Mouse (Mus musculus) forebrain, postnatal 0 days (tissue): ENCODE measurements around the gene Lrrc1. TPM values are rescaled to one million over a fixed set of nuclear protein-coding genes. Genes with fewer than 3 reads are reported as not detected.
A peak's percentile ranks its signal among the peaks of the same experiment; 100 is the strongest.

ENCODE experiments used
- ATAC-seq: fragments of 200-750 bp; cut with Nextera tagmentation; 2 replicates; pipeline ENCODE4 v1.8.0; 2017; ENCODE audit warnings: mild to moderate bottlenecking, moderate library complexity
- DNase-seq: peaks from one replicate; pipeline ENCODE4 v3.0.0-alpha.2; 2015
- H3K27ac ChIP-seq: fragments of 300-500 bp; sonication (generic); 2 replicates; pipeline ENCODE4 v1.5.1; 2014; ENCODE audit warnings: low read depth, mild to moderate bottlenecking, antibody characterized with exemption, low read length, moderate library complexity, mixed read lengths
- H3K27me3 ChIP-seq: fragments of 300-500 bp; sonication (generic); 2 replicates; pipeline ENCODE4 v1.6.1; 2014; ENCODE audit warnings: mild to moderate bottlenecking, low read length, mixed read lengths; ENCODE audit not compliant: insufficient read depth
- H3K36me3 ChIP-seq: fragments of 300-500 bp; sonication (generic); 2 replicates; pipeline ENCODE4 v1.6.1; 2014; ENCODE audit warnings: mild to moderate bottlenecking, moderate library complexity; ENCODE audit not compliant: insufficient read depth
- H3K4me1 ChIP-seq: fragments of 300-500 bp; sonication (generic); 2 replicates; pipeline ENCODE4 v1.6.1; 2014; ENCODE audit warnings: antibody characterized with exemption; ENCODE audit not compliant: insufficient read depth
- H3K4me2 ChIP-seq: fragments of 300-500 bp; sonication (generic); 2 replicates; pipeline ENCODE4 v1.6.1; 2014; ENCODE audit warnings: low read depth, mild to moderate bottlenecking, moderate library complexity
- H3K4me3 ChIP-seq: fragments of 300-500 bp; sonication (generic); 2 replicates; pipeline ENCODE4 v1.5.1; 2014; ENCODE audit warnings: low read depth, low read length, mixed read lengths
- H3K9ac ChIP-seq: fragments of 300-500 bp; sonication (generic); 2 replicates; pipeline ENCODE4 v1.6.1; 2014; ENCODE audit warnings: mild to moderate bottlenecking
- H3K9me3 ChIP-seq: fragments of 300-500 bp; sonication (generic); 2 replicates; pipeline ENCODE4 v1.6.1; 2016; ENCODE audit warnings: low read length
- CTCF ChIP-seq: sonication (generic); IDR thresholded peaks from 2 replicates; pipeline ENCODE4 v1.5.1; 2016; ENCODE audit warnings: antibody characterized with exemption, control low read depth, low read depth
- WGBS: fragments of 180-500 bp; shearing (Covaris S2); extraction: QIAGEN DNeasy Blood & Tissue Kit; methylation state at CpG from one replicate; pipeline ENCODE4 v1.1.7; 2014; 5-methylcytosine and 5-hydroxymethylcytosine counted together
- polyA plus RNA-seq: library from polyadenylated mRNA; unstranded; fragments of >200 nt; fragmentation: Nextera tagmentation; extraction: Ambion mirVana; gene quantifications from 2 replicates; pipeline ENCODE4 v1.2.1, GENCODE M21; 2015
- total RNA-seq: library from RNA; depleted of rRNA; stranded (reverse); fragments of >200 nt; gene quantifications from 2 replicates; pipeline ENCODE4 v1.2.3, GENCODE M21; 2014

Lrrc1 gene
- total and polyA plus RNA-seq, 2 experiments from 2014 or later: 5.4 to 14.8 TPM

DNA sequence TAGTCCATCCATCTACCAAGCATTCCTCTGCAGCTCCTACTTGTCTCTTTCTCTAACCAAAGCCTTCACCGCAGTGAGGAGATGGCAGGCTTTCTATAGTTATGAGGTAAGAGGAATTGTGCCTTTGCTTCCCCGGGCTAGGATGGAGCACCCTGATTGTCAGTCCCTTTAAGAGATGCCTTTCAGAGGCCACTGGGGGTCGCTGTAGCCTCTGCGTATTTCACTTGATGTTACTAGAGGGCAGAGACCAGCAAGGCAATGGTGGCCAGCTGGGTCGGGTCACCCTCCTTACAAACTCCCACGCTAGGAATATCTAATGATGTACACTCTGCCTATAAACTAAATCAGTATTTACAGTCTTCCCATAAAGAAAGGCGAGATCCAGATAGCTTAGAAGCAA, 137.8 kb downstream of the Lrrc1 start:
- 62% methylated on average over 7 of the region's 7 CpGs for WGBS
- Histone ChIP-seq H3K4me3 (no peak overlapping the region), H3K4me1 (no peaks in the 10 kb centered on the region), H3K9me3 (no peaks in the 10 kb centered on the region), H3K27me3 (no peaks in the 10 kb centered on the region), H3K4me2 (no peak overlapping the region), H3K9ac (no peak overlapping the region), H3K27ac (no peak overlapping the region), H3K36me3 (no peaks in the 10 kb centered on the region)
- ATAC-seq (no peak), DNase-seq (no peak)
- peak; percentile 42 for TF ChIP-seq CTCF

- Histone ChIP-seq H3K9me3 (no peaks in the 10 kb centered on the region), H3K9ac (no peak overlapping the region), H3K4me3 (no peak overlapping the region), H3K27ac (no peak overlapping the region), H3K4me1 (no peaks in the 10 kb centered on the region), H3K27me3 (no peaks in the 10 kb centered on the region), H3K36me3 (no peaks in the 10 kb centered on the region), H3K4me2 (no peak overlapping the region)
- WGBS: 84% methylated on average over 4 of the region's 4 CpGs
- DNase-seq: no peak
- no peak for ATAC-seq
- no peak for TF ChIP-seq CTCF
These were observed 140.2 kb downstream of the Lrrc1 start for GRCm38 (mm10) chr9:77404458-77404857.

GRCm38 (mm10) chr9:77403961-77404360, 140.7 kb downstream of the Lrrc1 start:
- no peaks in the 10 kb centered on the region for H3K27me3 ChIP-seq
- H3K9me3 ChIP-seq: no peaks in the 10 kb centered on the region
- H3K27ac ChIP-seq: no peak overlapping the region
- H3K36me3 ChIP-seq: no peaks in the 10 kb centered on the region
- DNase-seq (no peak), ATAC-seq (no peak)
- WGBS: 91% methylated on average over 6 of the region's 6 CpGs
- no peak overlapping the region for H3K4me2 ChIP-seq
- H3K9ac ChIP-seq: no peak overlapping the region
- no peak for TF ChIP-seq CTCF
- H3K4me1 ChIP-seq: no peaks in the 10 kb centered on the region
- no peak overlapping the region for H3K4me3 ChIP-seq

GRCm38 (mm10) chr9:77402971-77403370, 141.7 kb downstream of the Lrrc1 start:
- TF ChIP-seq CTCF: no peak
- Histone ChIP-seq H3K9me3 (no peaks in the 10 kb centered on the region), H3K9ac (no peak overlapping the region), H3K4me1 (no peaks in the 10 kb centered on the region), H3K27me3 (no peaks in the 10 kb centered on the region), H3K4me3 (no peak overlapping the region), H3K36me3 (no peaks in the 10 kb centered on the region), H3K4me2 (no peak overlapping the region), H3K27ac (no peak overlapping the region)
- 86% methylated on average over 1 of the region's 1 CpGs for WGBS
- DNase-seq: no peak
- ATAC-seq: no peak

- H3K4me2 ChIP-seq: no peak overlapping the region
- no peaks in the 10 kb centered on the region for H3K4me1 ChIP-seq
- TF ChIP-seq CTCF: no peak
- H3K27me3 ChIP-seq: no peaks in the 10 kb centered on the region
- H3K4me3 ChIP-seq: no peak overlapping the region
- H3K9me3 ChIP-seq: no peaks in the 10 kb centered on the region
- 93% methylated on average over 5 of the region's 5 CpGs for WGBS
- no peak overlapping the region for H3K27ac ChIP-seq
- H3K9ac ChIP-seq: no peak overlapping the region
- ATAC-seq (no peak), DNase-seq (no peak)
- H3K36me3 ChIP-seq: no peaks in the 10 kb centered on the region
These were observed 144.9 kb downstream of the Lrrc1 start for GRCm38 (mm10) chr9:77399801-77400200.

DNA sequence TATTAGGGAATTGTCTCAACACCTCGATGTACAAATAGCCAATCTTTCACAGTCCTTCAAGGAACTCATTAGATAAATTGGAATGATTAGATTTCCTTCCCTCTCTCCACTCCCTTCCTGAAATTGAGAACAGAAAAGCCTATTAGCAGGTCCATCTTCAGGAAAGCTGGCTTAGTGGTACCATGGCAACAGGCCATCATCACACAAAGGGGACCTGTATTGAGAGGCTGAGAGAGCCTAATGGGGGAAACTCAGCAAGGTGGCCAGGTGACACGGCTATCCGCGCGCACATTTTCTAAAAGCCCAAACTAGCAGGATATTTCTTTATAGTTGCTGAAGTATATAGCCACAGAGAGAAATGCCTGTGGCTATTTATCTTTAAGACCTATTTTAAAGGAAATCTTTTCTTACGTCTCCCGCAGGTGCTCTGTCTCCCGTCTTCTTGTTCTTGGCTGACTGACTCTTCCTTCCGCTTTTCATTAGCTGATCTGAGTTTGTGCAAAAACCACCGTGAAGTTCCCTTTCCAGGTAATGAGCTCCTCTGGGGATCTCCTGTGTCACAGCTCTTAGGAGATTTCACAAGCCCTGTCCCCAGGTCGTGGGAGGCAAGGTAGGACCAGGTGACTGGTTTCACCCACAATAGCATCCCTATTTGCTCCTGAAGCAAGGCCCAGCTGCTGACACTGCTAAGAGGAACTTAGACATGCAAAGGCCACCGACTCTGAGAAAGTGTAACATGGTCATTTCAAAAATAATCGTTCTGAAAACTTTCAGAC, 145.6 kb downstream of the Lrrc1 start:
- H3K4me3 ChIP-seq: no peak overlapping the region
- H3K9me3 ChIP-seq: no peaks in the 10 kb centered on the region
- 30% methylated on average over 13 of the region's 13 CpGs for WGBS
- no peaks in the 10 kb centered on the region for H3K36me3 ChIP-seq
- H3K27me3 ChIP-seq: no peaks in the 10 kb centered on the region
- DNase-seq (no peak), ATAC-seq (no peak)
- H3K27ac ChIP-seq: no peak overlapping the region
- no peaks in the 10 kb centered on the region for H3K4me1 ChIP-seq
- no peak overlapping the region for H3K4me2 ChIP-seq
- H3K9ac ChIP-seq: no peak overlapping the region
- no peak for TF ChIP-seq CTCF

DNA sequence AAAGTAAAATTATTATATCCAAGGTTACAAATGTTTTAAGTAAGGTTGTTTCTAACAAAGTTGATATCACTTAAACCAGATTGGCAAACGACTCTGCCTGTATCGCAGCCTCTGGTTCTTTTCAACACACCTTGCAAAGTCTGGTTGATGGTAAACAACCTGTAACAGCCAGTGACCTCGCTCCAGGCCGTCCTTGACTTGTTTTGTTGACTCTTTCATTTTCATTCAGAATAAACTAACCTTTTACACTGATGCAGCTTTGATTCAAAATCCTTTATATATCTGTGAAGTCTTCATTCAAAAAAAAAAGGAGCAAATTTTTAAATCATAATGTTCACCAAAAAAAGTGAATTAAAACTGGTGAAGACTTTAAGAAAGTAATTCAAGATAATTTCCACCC, 147.6 kb downstream of the Lrrc1 start:
- H3K36me3 ChIP-seq: no peaks in the 10 kb centered on the region
- no peak for DNase-seq
- H3K4me2 ChIP-seq: no peak overlapping the region
- 76% methylated on average over 4 of the region's 4 CpGs for WGBS
- no peaks in the 10 kb centered on the region for H3K4me1 ChIP-seq
- H3K9me3 ChIP-seq: no peaks in the 10 kb centered on the region
- no peak for ATAC-seq
- no peak overlapping the region for H3K9ac ChIP-seq
- H3K4me3 ChIP-seq: no peak overlapping the region
- no peak for TF ChIP-seq CTCF
- H3K27me3 ChIP-seq: no peaks in the 10 kb centered on the region
- no peak overlapping the region for H3K27ac ChIP-seq
